19 mouse cellular contexts compared by ENCODE assay signal in the genomic region with DNA sequence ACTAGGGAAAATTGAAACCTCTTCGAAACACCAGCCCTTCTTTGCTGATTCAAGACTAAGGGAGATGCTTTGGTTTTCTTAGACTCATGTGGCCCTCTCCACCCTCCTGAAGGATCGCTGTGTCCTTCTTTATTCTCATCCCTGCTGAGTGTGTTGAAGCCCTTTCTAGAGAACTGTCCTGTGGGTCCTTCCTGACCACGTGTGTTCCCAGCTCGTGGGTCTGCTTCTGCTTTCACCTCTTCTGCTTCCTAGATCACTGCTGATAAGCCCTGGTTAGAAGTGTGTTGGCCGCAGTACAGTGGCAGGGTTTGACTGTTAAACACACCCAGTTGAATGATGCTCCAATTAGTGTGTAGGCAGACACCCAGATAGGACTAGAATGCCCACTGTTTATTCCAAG.
DNase-seq lines count a peak whose midpoint lies in the region; ATAC-seq and TF ChIP-seq lines count a peak whose summit lies in the region.
"Had no signal": no experiment of that assay in that cellular context is flagged by ENCODE, and none has a peak within 500 bp of the region (broad histone marks: within the 10 kb centered on the region; RNA-seq: fewer than 3 reads in every experiment).

No protein-coding gene starts in this region.

- H3K4me3 ChIP-seq in gastrocnemius, adult 2 months = no peak overlapping the region
- H3K4me3 ChIP-seq: forebrain, embryonic 10.5 days; forebrain, embryonic 13.5 days; hindbrain, embryonic 12.5 days; hindbrain, embryonic 15.5 days had no signal

- 0 out of 2 replicates have a peak overlapping the region, but pooled peaks have one; percentile 20 for H3K27ac ChIP-seq in gastrocnemius, adult 2 months
- H3K27ac ChIP-seq: forebrain, embryonic 10.5 days; forebrain, embryonic 13.5 days; hindbrain, embryonic 12.5 days; hindbrain, embryonic 15.5 days had no signal

- intact Hi-C loops in gastrocnemius, adult 2 months (cut with DNase I) = no loop called here

- no peak for TF ChIP-seq CTCF in gastrocnemius, adult 2 months (IDR thresholded peaks at IDR 0.05)

- peak; percentile 53; the same call in 1 of the 2 replicates for ATAC-seq in granulocyte monocyte progenitor cell, adult 5-6 weeks (replicated peaks; ENCODE audit: poor library complexity, severe bottlenecking)
- peak; percentile 77 for ATAC-seq in megakaryocyte progenitor cell, adult 5-6 weeks (replicated peaks; ENCODE audit: poor library complexity)
- ATAC-seq: forebrain, embryonic 13.5 days; forebrain, postnatal 0 days; Patski had no signal

- no peak for DNase-seq in gastrocnemius, adult 2 months
- DNase-seq in gastrocnemius, postnatal 25 days = no peak
- no peak for DNase-seq in thymus, postnatal 0 days (ENCODE audit: low spot score)
- no peak for DNase-seq in lung, postnatal 25 days (ENCODE audit: low spot score)
- DNase-seq: adrenal gland, postnatal 10 days; adrenal gland, postnatal 36 days; cerebellum, adult 2 months; cerebellum, postnatal 10 days; cerebellum, postnatal 36 days; forebrain, postnatal 0 days; gastrocnemius, postnatal 36 days; heart, adult 11 months had no signal
